ENCODE assay signal across 8 mouse cellular contexts in the genomic region with DNA sequence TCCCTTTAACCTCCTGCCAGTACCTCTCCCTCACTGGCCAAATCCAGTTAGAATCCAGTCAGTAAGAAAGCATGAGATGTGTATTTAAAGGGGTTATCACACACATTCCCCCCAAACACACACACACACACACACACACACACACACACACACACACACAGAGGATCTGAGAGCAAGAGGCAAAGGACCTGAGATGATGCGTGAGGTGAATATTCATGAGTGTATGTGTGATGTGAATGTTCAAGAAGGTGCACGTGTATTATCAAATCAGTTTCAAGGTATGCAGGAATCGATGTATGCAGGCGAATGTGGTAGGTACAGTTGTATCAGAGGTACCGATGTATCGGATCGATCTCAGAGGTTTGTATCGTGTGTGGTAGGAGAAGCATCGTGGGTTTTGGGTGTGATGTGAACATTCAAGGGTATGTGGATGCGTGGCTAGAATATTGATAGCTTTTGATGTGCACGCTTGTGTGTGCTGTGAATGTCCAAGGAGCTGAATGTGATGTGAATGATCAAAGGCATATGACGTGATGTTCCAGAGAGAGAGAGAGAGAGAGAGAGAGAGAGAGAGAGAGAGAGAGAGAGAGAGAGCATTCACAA. TPM values are rescaled to one million over a fixed set of nuclear protein-coding genes. Genes with fewer than 3 reads are reported as not detected.
"Had no signal": no experiment of that assay in that cellular context is flagged by ENCODE, and none has a peak within 500 bp of the region (broad histone marks: within the 10 kb centered on the region; RNA-seq: fewer than 3 reads in every experiment).

No protein-coding gene starts in this region.

- DNase-seq: kidney, adult 18-20 months; kidney, postnatal 10 days; left cerebral cortex, postnatal 4 days; lung, adult 18-20 months had no signal

- H3K4me1 ChIP-seq: limb, embryonic 13.5 days; neural tube, embryonic 12.5 days had no signal

- H3K9me3 ChIP-seq: limb, embryonic 13.5 days; neural tube, embryonic 12.5 days had no signal

- H3K27ac ChIP-seq: limb, embryonic 13.5 days; liver, embryonic 14.5 days; neural tube, embryonic 12.5 days had no signal

- H3K4me3 ChIP-seq: limb, embryonic 13.5 days; neural tube, embryonic 12.5 days had no signal

- H3K9ac ChIP-seq: limb, embryonic 13.5 days; liver, embryonic 14.5 days; neural tube, embryonic 12.5 days had no signal

- H3K27me3 ChIP-seq: neural tube, embryonic 12.5 days had no signal

- H3K4me2 ChIP-seq: limb, embryonic 13.5 days; neural tube, embryonic 12.5 days had no signal

RNA-seq across cellular contexts. Expression of a gene that starts 30.2 kb away (rescaled TPM):
- total RNA-seq: megakaryocyte-erythroid progenitor cell, adult 5-6 weeks had no signal
